Mouse (Mus musculus) lung, adult 18-20 months (tissue): ENCODE measurements around the gene Aox4.

ENCODE experiments used
- DNase-seq, 2 experiments: peaks; one replicate each; pipeline ENCODE4 v3.0.0; 2022; ENCODE audit warnings: mixed read lengths in 2 of 2

The Aox4 gene

DNA sequence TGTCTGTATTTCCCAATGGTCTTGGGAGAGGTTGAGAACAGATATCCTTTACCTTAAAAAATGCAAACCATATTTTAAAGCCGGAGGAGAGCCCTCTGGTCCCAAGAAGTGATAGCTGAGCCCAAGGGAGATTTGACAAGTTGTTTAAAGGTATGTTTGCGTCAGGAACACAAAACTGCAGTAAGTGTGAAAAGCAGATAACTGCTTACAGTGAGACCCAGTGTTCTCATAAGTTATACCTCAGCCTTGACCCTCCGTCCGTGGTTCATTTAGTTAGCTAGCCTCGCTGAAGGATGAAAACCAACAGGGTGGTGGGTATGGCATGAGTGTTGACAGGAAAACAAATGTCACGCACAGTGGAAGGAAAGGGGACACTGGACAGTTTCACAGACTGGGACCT lies 92.8 kb downstream of the Aox4 start:
- DNase-seq: no peak

DNA sequence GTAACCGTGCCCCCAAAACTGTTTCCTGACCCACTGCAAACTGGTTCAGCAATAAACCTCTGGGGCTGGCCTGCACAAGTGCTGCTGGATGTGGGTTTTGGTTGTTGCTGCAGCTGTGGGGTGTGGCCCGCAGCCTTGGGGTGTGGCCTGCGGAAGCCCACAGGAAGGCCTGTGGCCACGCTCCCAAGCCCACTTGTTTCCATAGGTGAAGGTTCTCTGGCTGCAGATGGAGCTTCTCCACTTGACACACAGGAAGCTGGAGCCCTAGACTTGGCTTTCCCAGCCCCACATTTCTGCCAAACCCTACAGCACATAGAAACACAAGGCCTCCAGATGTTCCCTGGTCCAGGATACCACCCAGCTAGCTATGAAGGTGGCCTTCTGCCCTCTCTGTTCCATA lies 93.5 kb downstream of the Aox4 start:
- DNase-seq: peak; percentile 7 to 9

DNA sequence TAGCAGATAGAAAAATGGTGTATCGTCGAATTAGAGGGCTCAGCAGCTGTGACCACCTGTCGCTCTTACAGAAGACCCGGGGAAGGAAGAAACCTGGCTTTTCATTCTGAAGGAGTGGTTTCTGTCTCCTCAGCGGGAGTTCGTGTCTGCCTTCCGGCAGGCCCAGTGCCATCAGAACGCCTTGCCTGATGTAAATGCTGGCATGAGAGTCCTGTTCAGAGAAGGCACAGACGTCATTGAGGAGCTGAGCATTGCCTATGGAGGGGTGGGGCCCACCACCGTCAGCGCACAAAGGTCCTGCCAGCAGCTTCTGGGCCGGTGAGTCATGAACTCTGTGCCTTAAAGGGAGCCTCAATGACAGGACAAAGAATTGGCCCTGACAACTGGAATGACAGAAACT lies 94.1 kb downstream of the Aox4 start:
- DNase-seq: no peak

DNA sequence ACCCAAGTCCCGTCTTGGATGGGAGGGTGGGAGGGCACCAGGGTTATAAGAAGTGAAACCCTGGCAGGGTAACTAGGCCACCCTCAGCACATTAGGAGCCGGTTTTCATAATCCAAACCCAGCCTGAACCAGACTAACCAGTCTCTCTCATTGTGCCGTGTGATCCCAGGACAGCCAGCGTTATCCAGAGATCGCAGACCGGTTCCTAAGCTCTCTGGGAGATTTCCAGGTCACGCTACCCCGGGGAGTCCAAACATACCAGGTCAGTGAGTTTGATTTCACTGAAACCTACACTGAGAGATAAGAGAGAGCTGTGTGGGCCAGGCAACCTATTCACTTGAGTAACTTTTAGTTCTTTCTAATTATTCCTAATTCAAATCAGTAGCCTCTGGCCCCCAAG lies 97.0 kb downstream of the Aox4 start:
- peak in 1 of 2 experiments; percentile 13 for DNase-seq

DNA sequence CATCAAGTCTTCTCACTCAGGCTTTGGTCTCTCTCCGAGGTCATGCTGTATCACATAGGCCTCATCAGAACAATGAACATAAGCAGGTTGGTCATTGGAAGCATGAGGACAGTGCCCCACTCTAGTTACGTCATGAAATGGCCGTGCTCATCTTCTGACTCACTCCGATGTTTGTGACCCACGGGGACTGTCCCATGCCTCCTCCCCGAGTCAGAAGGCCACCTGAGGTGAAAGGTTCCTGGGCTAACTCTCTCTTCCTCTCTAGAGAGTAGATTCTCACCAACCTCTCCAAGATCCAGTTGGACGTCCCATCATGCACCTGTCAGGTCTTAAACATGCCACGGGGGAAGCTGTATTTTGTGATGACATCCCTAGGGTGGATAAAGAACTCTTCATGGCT lies 98.4 kb downstream of the Aox4 start:
- no peak for DNase-seq

DNA sequence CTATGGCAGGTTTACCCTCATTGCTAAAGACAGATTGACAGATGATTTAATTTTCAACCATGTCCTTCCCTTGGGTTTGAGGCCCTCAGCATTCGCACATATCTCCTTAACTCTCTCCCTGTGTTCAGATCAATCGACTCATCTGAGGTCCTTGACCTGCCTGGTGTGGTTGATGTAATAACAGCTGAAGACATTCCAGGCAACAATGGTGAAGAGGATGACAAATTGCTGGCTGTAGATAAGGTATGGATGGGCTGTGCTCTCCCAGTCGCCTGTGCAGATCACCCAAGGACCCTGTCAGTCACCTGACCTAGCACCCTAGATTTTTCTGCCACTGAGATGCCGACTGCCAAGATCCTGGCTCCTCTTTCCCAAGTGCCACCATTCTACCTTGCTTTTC lies 99.7 kb downstream of the Aox4 start:
- no peak for DNase-seq

DNA sequence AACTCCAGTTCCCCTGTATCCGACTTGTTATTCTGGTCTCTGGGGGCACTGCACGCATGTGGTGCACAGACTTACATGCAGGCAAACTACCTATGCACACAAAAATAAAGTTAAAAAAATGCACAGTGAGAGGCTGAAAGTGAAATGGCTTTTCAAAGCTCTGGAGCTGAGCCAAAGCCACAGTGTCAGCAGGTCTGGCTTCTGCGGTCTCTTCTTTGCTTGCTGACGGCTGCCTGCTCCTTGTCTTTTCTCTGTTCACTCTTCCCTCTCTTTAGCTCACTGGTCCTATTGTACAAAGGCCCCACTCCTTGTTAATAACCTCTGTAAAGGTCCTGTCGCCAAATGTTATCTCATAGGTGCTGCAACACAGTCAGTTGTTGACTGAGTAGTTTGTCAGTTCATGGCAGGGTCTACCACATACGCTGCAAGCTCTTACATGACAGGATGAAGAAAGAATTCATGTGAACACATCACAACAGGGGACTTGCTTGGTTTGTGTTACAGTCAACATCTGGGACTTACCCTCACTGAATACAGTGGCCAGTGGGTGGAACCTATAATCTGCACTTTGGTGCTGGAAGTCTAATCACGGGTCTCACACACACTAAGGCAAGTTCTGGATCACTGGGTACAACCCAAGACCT lies 101.1 kb downstream of the Aox4 start:
- DNase-seq: no peak

DNA sequence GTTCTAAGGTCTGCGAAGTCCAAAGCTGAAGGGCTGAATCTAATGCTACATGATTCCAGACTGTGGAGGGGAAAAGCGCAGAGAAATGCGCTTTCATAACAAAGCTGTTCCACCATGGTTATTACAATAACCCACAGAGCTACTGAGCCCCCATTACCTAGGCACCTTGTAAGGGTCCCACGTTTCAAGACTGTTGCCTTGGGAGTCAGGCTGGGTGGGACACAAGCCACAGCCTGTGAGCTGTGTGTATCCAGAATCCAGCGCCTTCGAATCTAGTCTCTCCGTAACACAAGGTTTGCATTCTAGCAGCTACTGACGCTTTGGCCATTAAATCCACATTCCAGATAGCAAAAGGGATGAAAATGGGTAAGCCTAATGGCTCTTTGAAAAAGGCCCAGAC lies 103.0 kb downstream of the Aox4 start:
- DNase-seq: no peak

DNA sequence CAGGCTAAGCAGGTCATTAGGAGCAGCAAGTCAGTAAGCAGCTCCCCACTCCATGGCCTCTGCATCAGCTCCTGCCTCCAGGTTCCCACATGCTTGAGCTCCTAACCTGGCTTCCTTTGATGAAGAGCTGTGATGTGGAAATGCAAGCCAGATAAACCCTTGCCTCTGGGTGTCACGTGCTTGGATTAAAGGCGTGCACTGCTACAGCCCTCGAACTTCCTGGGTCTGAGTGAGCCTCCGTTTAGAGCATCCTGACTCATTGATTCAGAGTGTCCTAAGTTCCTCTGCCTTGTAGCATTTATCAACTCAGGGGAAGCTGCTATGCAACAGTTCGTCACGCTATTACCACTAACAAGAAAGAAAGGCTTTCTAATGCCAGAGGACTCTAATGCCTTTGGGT lies 105.3 kb downstream of the Aox4 start:
- no peak for DNase-seq
